Mouse (Mus musculus) testis, adult 2 months (tissue): Measurements from ENCODE around the gene Gfod2. TPM values are rescaled to one million over a fixed set of nuclear protein-coding genes. Genes with fewer than 3 reads are reported as not detected.
A peak's percentile ranks its signal among the peaks of the same experiment; 100 is the strongest.

Source experiments
- H3K27ac ChIP-seq: fragments of 200-500 bp; 2 replicates; pipeline ENCODE4 v1.5.1; 2012; ENCODE audit warnings: low read depth, low read length; ENCODE audit not compliant: control insufficient read depth, insufficient read depth
- H3K27me3 ChIP-seq: fragments of 200-500 bp; 2 replicates; pipeline ENCODE4 v1.6.1; 2012; ENCODE audit warnings: mild to moderate bottlenecking, low read length, moderate library complexity; ENCODE audit not compliant: control insufficient read depth, insufficient read depth
- H3K36me3 ChIP-seq: fragments of 200-500 bp; 2 replicates; pipeline ENCODE4 v1.6.1; 2012; ENCODE audit warnings: mild to moderate bottlenecking, low read length; ENCODE audit not compliant: control insufficient read depth, insufficient read depth
- H3K4me1 ChIP-seq: fragments of 200-500 bp; 2 replicates; pipeline ENCODE4 v1.6.1; 2012; ENCODE audit warnings: low read length; ENCODE audit not compliant: control insufficient read depth, insufficient read depth
- H3K4me3 ChIP-seq: fragments of 200-500 bp; 2 replicates; pipeline ENCODE4 v1.5.1; 2012; ENCODE audit warnings: low read depth, mild to moderate bottlenecking, low read length, moderate library complexity, mixed read lengths; ENCODE audit not compliant: control insufficient read depth
- CTCF ChIP-seq: fragments of 200-500 bp; IDR thresholded peaks from 2 replicates; pipeline ENCODE4 v1.5.1; 2012; ENCODE audit warnings: low read depth, mild to moderate bottlenecking, inconsistent platforms, low read length, moderate library complexity; ENCODE audit not compliant: control insufficient read depth, insufficient read depth, insufficient replicate concordance
- POLR2A ChIP-seq: fragments of 200-500 bp; IDR thresholded peaks from 2 replicates; pipeline ENCODE4 v1.6.1; 2012; ENCODE audit warnings: low read depth, mild to moderate bottlenecking, inconsistent platforms, low read length, moderate library complexity; ENCODE audit not compliant: control insufficient read depth
- polyA plus RNA-seq: library from polyadenylated mRNA; depleted of rRNA; stranded (reverse); fragments of >200 nt; gene quantifications from 2 replicates; pipeline ENCODE4 v1.2.3, GENCODE M21; 2012

The Gfod2 gene
- polyA plus RNA-seq, 1 experiment, result 3.3 TPM

GRCm38 (mm10) chr8:105732186-105732585 lies 26.3 kb downstream of the Gfod2 start:
- Histone ChIP-seq H3K4me3 (no peak overlapping the region), H3K27me3 (no peaks in the 10 kb centered on the region), H3K4me1 (no peaks in the 10 kb centered on the region), H3K36me3 (no peaks in the 10 kb centered on the region), H3K27ac (no peak overlapping the region)
- TF ChIP-seq CTCF (no peak), POLR2A (no peak)

- no peaks in the 10 kb centered on the region for H3K27me3 ChIP-seq
- H3K27ac ChIP-seq, result no peak overlapping the region
Measured at GRCm38 (mm10) chr8:105727397-105728124, 30.9 kb downstream of the Gfod2 start.

GRCm38 (mm10) chr8:105725726-105726125 lies 32.7 kb downstream of the Gfod2 start:
- H3K27ac ChIP-seq, result no peak overlapping the region
- TF ChIP-seq POLR2A (no peak), CTCF (no peak)
- no peak overlapping the region for H3K4me3 ChIP-seq
- H3K4me1 ChIP-seq, result no peaks in the 10 kb centered on the region
- no peaks in the 10 kb centered on the region for H3K27me3 ChIP-seq
- H3K36me3 ChIP-seq, result no peaks in the 10 kb centered on the region

More at GRCm38 (mm10) chr8:105727397-105728124, 30.9 kb downstream of the Gfod2 start:
- Histone ChIP-seq H3K4me3 (no peak overlapping the region), H3K36me3 (no peaks in the 10 kb centered on the region), H3K4me1 (no peaks in the 10 kb centered on the region)
- TF ChIP-seq CTCF, result no peak
- TF ChIP-seq POLR2A, result no peak

GRCm38 (mm10) chr8:105722861-105723260 lies 35.6 kb downstream of the Gfod2 start:
- Histone ChIP-seq H3K4me3 (no peak overlapping the region), H3K36me3 (no peaks in the 10 kb centered on the region)

GRCm38 (mm10) chr8:105719637-105720036 lies 38.8 kb downstream of the Gfod2 start:
- H3K27ac ChIP-seq, result no peak overlapping the region
- TF ChIP-seq POLR2A, result no peak
- no peak for TF ChIP-seq CTCF

More at GRCm38 (mm10) chr8:105722861-105723260, 35.6 kb downstream of the Gfod2 start:
- Histone ChIP-seq H3K27me3 (no peaks in the 10 kb centered on the region), H3K27ac (no peak overlapping the region), H3K4me1 (no peaks in the 10 kb centered on the region; the same call in 1 of the 2 replicates)
- TF ChIP-seq CTCF (no peak), POLR2A (no peak)

GRCm38 (mm10) chr8:105716302-105716945 lies 42.0 kb downstream of the Gfod2 start:
- Histone ChIP-seq H3K4me3 (peak overlapping the region; percentile 73), H3K36me3 (no peaks in the 10 kb centered on the region), H3K27ac (no peak overlapping the region), H3K4me1 (peaks cover 12% of the 10 kb centered on the region), H3K27me3 (no peaks in the 10 kb centered on the region)
- TF ChIP-seq POLR2A, result no peak
- TF ChIP-seq CTCF, result no peak

More at GRCm38 (mm10) chr8:105719637-105720036, 38.8 kb downstream of the Gfod2 start:
- Histone ChIP-seq H3K4me3 (no peak overlapping the region), H3K36me3 (no peaks in the 10 kb centered on the region), H3K27me3 (no peaks in the 10 kb centered on the region), H3K4me1 (peaks cover 12% of the 10 kb centered on the region)

GRCm38 (mm10) chr8:105715042-105715441 lies 43.4 kb downstream of the Gfod2 start:
- no peak overlapping the region for H3K4me3 ChIP-seq
- no peaks in the 10 kb centered on the region for H3K36me3 ChIP-seq
- H3K27ac ChIP-seq, result no peak overlapping the region
- peaks cover 12% of the 10 kb centered on the region for H3K4me1 ChIP-seq
- TF ChIP-seq CTCF (no peak), POLR2A (no peak)
- H3K27me3 ChIP-seq, result no peaks in the 10 kb centered on the region
